Mouse (Mus musculus) heart, postnatal 10 days (tissue): ENCODE measurements around the gene Tctn1. TPM values are rescaled to one million over a fixed set of nuclear protein-coding genes. Genes with fewer than 3 reads are reported as not detected.
"Not testable (repeated sequence)": the region's sequence is repeated elsewhere in the genome, so short reads cannot be mapped to it uniquely, and the experiment has no call there.

Experiments
- DNase-seq, 2 experiments: peaks; one replicate each; pipeline ENCODE4 v3.0.0; 2021
- intact Hi-C: fragments of 180-260 bp; cut with DNase I; formaldehyde crosslinking; loops from one replicate; pipeline ENCODE4 v1.15.1; 2025
- total RNA-seq, 2 experiments: library from RNA; stranded (reverse); gene quantifications; 2 replicates each; pipeline ENCODE4 v1.2.3; 2021

Tctn1 gene
- total RNA-seq, 2 experiments from 2014 or later, result 5.4 to 5.5 TPM

GRCm38 (mm10) chr5:122228271-122228765, 35.9 kb downstream of the Tctn1 start:
- no peak for DNase-seq
- intact Hi-C loops, result no loop called here

- DNase-seq, result no peak
- intact Hi-C loops, result no loop called here
These were observed 40.0 kb downstream of the Tctn1 start for GRCm38 (mm10) chr5:122224291-122224690.

- no peak for DNase-seq
- intact Hi-C loops, result no loop called here
These were observed 43.2 kb downstream of the Tctn1 start for GRCm38 (mm10) chr5:122221085-122221484.

- no peak for DNase-seq
- intact Hi-C loops, result no loop called here
These were observed 44.3 kb downstream of the Tctn1 start for GRCm38 (mm10) chr5:122219655-122220629.

- no peak for DNase-seq
- intact Hi-C loops, result no loop called here
These were observed 45.3 kb downstream of the Tctn1 start for GRCm38 (mm10) chr5:122218928-122219327.

- intact Hi-C loops, result no loop called here
- DNase-seq, result no peak
These were observed 46.0 kb downstream of the Tctn1 start for GRCm38 (mm10) chr5:122218109-122218905.

GRCm38 (mm10) chr5:122217636-122218035, 46.6 kb downstream of the Tctn1 start:
- no peak for DNase-seq
- intact Hi-C loops, result no loop called here

GRCm38 (mm10) chr5:122213861-122214260, 50.4 kb downstream of the Tctn1 start:
- no peak for DNase-seq
- intact Hi-C loops, result no loop called here

- intact Hi-C loops, DNase-seq: not testable (repeated sequence)
These were observed 51.4 kb downstream of the Tctn1 start for GRCm38 (mm10) chr5:122212820-122213219.

GRCm38 (mm10) chr5:122212125-122212524, 52.1 kb downstream of the Tctn1 start:
- no peak for DNase-seq

GRCm38 (mm10) chr5:122210890-122211289, 53.4 kb downstream of the Tctn1 start:
- intact Hi-C loops, result no loop called here
- no peak for DNase-seq

More at GRCm38 (mm10) chr5:122212125-122212524, 52.1 kb downstream of the Tctn1 start:
- intact Hi-C loops, result no loop called here

GRCm38 (mm10) chr5:122209591-122210368, 54.5 kb downstream of the Tctn1 start:
- intact Hi-C loops, result no loop called here
- peak; percentile 55 to 70 for DNase-seq

- no peak for DNase-seq
- intact Hi-C loops, result no loop called here
These were observed 55.4 kb downstream of the Tctn1 start for GRCm38 (mm10) chr5:122208909-122209308.

GRCm38 (mm10) chr5:122206475-122206874, 57.8 kb downstream of the Tctn1 start, which contains the start of gene Hvcn1:
Gene Hvcn1 (plus strand): TSS chr5:122206804.
- no peak for DNase-seq
- intact Hi-C loops, result no loop called here

- intact Hi-C loops, result loop anchor here (2.0 kb wide), 1 partner anchor 13 kb away; no protein-coding TSS in a partner anchor
These were observed 60.1 kb downstream of the Tctn1 start for GRCm38 (mm10) chr5:122204180-122204579.

GRCm38 (mm10) chr5:122201904-122202303, 62.4 kb downstream of the Tctn1 start:
- intact Hi-C loops, result no loop called here
- no peak for DNase-seq

More at GRCm38 (mm10) chr5:122204180-122204579, 60.1 kb downstream of the Tctn1 start:
- DNase-seq, result no peak

- intact Hi-C loops, result no loop called here
These were observed 63.4 kb downstream of the Tctn1 start for GRCm38 (mm10) chr5:122200872-122201271.

GRCm38 (mm10) chr5:122192347-122192746, 71.9 kb downstream of the Tctn1 start:
- intact Hi-C loops, result no loop called here
- no peak for DNase-seq

More at GRCm38 (mm10) chr5:122200872-122201271, 63.4 kb downstream of the Tctn1 start:
- DNase-seq, result no peak

GRCm38 (mm10) chr5:122191269-122192063, 72.8 kb downstream of the Tctn1 start:
- no peak for DNase-seq
- intact Hi-C loops, result loop anchor here (2.0 kb wide), 1 partner anchor 13 kb away; no protein-coding TSS in a partner anchor
